Mouse (Mus musculus): ENCODE measurements around the gene Gns.
"Not testable (repeated sequence)": the region's sequence is repeated elsewhere in the genome, so short reads cannot be mapped to it uniquely, and the experiment has no call there.

The Gns gene

DNA sequence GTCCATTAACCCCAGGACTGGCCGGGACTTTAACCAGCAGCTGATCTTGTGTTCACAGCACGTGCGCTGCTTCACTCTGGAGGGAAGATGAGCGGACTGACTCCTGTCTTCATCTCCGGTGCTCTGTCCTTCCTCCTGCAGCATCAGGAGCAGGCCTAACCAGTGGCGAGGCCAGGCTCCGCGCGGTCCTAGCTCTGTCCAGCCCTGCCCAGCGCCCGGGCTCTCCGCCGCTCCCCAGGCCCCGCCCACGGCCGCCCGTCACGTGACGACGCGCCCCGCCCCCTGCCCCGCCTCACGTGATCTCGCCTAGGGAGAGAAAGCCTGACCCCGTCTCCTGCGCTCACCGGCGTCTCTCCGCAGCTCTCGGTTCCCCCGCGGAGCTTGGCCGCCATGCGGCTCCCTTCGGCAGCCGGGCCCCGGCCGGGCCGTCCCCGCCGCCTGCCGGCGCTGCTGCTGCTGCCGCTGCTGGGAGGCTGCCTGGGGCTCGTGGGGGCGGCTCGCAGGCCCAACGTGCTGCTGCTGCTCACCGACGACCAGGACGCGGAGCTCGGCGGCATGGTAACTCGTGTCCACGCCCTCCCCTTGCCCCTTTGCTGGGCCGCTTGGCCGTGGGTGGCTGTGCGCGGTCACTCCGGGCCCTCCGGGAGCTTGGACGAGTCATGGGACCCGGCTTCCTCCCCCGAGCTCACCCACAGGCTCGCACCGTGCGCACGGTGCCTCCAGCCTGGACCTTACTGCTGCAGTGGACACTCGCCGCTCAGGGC lies at the start of gene Gns:
TSS of gene Gns (plus strand) at position 290 of the 764 bp plus-strand sequence.
- DNase-seq = peak; percentile 95 to 96

DNA sequence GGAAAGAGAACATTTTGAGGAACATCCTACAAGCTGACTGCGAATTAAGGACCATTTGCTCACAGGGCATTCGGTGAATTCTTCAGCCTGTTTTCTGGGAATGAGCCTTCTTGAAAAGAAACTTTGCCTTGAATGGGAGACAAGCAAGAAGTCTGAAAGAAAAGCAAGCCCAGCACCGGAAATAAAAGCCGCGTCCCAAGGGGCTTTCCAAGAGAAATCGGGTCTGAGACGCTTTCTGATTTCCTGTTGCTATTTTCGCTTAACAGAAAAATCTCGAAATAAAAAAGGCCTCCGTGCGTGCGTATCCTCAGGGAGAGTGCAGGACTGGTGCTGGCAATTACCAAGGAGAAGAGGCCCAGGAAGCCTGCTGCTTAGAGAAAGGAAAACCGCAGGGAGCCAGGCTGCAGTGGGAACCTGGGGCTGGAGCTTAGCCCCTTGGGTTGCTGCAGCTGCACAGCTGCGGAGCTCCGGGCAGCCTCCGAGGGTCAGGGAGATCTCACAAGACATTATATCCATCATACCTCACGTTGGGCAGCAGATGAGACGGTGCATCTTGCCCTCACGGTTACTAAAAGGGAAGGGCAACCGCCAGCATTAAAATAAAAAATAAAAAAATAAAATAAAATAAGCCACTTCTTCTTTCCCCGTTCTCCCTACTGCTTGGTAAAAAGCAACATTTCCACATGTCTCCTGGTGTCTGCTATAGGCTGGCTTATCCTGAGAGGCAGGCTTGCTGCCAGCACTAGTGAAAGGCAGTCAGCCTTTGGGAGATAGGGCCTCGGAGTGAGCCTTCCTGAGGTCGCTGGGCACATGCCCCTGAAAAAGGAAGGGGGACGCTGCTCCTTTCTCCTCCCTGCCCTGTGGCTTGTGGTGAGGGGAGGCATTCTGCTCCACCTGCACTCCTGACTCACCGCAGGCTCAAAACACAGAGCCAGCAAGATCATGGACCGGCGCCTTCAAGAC lies 49.3 kb upstream of the Gns start:
- DNase-seq = peak; percentile 23 to 51

DNA sequence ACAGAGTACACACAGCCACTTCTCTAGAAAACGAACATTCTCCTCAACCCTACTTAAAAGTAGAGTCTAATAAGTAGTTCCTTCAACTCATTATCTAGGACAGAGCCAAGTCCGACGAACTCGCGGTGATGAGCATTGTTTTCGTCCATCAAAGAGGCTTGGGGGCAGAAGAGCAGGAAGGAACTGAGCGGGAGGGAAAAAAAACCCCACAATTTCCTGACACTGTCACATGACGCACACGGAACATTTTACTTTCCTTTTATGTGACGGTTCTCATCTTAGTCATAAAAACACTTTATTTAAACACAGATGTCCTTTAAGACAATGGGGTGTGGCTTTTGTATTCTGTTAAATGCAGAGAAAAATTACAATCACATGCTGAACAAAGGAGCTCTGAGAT lies 48.5 kb upstream of the Gns start:
- DNase-seq = no peak

DNA sequence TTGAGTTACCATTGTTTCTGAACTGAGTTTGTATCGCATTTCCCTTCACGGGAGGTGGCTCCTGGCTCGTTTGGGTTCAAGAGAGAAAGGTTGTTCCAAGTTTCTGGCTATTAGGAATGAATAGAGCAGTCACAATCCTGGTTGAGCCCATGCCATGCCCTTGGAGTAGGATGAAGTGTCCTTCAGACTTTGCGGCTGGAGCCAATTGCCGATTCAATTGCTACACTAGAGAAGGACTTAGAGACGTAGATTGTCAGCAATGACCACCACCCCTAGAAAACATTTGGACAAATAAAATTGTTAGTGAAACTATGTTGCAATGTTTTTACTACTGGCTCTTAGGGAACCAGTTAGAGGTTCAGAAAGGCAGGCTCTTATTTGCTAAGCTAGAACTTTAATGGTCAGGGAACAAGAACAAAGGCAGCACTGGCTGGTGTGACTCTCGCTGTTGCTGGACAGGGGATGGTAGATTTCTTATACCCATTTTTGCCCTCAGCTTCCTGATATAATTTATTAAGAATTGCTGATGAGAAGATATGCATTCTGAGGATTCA lies 46.4 kb upstream of the Gns start:
- no peak for DNase-seq

DNA sequence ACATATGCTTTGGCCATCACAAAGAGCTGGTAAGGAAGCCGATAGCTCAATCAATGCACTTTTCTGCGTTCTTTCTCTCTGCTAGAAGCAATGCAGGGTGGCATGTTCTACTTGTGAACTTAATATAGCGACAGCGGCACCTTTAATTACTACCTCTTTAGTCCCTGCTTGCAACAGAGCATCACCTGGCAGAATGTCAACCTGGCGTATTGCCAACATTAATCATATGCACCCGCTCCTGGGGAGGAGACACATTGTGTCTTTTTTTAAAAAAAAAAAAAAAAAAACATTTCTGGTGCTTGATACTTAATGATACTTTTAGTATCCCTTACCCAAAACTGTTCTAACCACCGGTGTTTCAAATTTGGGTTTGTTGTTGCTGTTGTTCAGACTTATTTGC lies 41.4 kb upstream of the Gns start:
- peak; percentile 20 for DNase-seq

DNA sequence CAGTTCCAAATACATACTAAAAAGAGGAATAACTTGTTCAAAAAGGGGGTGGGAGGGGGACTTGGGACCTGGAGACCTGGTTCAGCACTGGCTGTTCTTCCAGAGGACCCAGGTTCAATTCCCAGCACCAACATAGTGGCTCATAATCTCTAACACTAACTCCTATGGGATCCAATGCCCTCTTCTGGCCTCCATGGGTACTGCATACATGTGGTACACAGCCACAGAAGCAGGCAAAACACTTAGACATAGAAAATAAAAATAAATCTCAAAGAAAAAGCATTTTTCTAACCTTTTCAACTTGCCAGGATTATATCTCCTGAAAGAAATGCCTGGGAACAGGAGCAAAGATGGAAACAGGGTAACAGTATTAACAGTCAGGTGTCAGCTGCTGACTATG lies 38.7 kb upstream of the Gns start:
- DNase-seq = no peak

DNA sequence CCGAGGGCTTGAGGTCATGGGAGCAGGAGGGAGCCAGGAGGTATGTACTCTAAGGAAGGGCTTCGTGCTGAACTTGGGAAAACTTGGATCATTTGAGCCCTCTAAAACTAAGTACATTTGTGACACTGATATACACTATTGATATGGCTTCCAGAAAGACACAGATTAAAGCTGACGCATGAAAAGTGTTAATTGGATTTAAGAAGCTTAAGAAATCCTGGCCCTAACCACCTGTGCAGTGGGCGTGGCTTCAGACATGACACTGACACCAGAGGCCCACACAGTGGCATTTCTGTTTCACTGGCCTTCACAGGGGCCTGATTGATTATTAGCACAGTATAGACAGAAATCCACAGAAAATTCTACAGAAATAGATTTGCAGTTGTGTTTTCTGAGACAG lies 35.3 kb upstream of the Gns start:
- DNase-seq = no peak

DNA sequence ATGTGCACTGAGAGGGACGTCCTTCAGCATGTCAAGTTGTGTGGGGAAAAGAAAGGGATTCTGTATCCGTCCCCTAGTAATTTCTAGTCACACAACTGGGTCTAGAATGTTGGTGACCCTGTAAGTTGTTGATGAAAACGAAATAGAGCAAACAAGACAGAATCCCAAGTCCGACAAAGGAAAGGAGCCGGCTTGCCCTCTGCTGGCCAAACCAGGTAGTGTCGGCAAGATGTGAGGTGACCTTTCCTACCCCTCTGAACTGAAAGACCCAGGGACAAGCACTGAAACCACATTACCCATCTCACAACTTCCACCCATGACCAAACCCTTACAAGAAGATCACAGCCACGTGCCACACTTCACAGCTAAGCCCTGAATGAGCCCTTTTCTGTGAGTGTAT lies 34.0 kb upstream of the Gns start:
- DNase-seq = peak; percentile 84

DNA sequence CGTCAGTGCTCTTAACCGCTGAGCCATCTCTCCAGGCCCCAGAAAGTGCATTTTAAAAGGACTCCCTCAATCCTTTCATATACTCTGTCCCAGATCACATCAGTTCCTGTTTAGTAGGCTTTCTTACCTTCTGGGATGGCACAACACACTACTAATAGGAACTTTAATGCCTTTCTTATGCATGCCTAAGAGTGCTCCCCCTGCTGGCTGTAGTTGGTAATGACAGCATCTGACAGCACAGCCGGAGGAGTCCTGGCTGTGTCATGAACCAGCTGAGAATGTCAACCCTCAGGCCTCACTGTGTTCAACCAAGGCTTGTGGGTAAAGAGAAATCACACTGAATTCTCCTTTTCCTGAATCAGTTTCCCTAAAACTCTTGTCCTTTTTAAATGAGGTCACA lies 30.3 kb upstream of the Gns start:
- DNase-seq = peak; percentile 74 to 78

DNA sequence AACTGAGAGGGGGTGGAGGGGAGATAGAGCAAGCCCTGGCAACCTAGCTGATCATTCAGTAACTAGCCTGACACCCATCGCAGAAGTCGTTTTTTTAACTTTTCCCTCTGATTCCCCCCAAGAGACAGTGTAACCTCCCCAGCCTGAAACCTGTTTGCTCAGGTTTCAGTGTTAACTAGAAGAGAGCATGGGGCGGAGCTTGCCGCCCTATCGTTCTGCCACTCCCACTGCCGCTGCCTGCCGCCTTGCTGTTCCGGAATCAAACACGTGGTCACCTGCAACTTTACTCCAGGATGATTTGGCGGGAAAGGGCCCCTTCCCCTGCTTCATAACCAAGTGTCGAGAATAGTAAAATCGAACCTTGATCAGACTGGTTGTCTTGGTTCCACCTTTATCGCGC lies 28.4 kb upstream of the Gns start:
- not testable (repeated sequence) for DNase-seq

DNA sequence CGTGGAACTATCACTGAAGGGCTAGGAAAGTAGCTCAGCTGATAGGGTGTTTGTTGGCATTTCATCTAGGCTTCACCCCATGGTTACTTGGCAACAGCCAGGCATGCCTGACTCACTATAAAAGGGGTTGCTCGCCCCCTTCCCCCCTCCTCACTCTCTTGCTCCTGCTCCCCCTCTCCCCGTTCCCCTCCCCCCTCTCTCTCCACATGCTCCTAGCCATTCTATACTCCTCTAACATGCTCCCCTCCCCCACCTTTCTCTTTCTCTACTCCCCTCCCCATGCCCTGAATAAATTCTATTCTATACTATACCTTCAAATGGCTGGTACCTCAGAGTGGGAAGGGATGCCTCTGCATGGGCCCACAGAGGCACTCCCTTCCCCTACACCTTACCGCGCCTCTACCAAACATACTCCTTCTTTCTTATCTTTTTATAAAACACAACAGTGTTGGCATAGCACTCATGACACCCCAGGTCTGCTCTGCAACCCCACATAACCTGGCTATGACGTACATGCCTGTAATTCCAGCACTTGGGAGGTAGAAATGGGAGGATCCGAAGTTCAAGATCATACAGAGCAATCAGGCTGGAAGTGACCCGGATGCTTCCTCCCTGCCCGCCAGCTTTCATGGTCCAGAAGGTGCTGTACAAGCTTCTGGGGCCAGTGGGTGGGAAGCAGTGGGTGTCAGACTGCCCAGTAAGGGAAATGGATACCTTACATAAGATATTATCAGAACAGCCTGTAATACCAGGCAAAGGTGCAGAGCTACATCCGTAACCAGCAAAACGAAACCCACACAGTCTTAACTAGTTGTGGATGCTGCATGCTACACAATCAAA lies 23.9 kb upstream of the Gns start:
- no peak for DNase-seq

DNA sequence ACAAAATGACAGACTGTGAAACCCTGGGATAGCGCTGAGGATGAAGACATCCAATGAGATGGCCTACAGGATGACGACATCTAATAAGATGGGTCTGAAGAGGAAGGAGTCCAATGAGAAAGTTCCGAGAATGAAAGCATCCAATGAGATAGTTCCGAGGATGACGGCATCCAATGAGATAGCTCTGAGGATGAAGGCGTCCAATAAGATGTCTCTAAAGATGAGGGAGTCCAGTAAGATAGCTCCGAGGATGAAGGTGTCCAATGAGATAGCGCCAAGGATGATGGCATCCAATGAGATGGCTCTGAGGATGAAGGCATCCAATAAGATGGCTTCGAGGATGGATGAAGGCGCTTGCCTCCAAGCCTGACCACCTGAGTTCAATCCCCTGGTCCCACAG lies 22.6 kb upstream of the Gns start:
- no peak for DNase-seq

DNA sequence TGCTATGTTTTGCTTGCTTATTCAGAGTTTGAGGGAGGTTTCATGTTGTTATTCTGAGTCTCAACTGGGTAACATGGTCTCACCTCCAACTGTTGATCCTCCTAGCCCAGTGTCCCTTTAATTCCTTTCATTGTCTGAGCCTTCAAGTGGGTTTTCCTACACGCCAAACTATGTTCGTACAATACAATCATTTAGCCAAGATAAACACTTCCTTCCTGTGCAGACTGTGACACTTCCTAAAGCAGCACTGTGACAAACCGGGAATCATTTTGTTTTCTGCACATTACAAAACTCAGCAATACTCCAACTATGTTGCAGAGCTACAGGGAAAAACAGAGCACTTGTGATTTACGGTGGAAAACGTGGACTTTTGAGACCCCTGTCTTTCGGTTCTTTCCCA lies 21.0 kb upstream of the Gns start:
- DNase-seq = no peak

DNA sequence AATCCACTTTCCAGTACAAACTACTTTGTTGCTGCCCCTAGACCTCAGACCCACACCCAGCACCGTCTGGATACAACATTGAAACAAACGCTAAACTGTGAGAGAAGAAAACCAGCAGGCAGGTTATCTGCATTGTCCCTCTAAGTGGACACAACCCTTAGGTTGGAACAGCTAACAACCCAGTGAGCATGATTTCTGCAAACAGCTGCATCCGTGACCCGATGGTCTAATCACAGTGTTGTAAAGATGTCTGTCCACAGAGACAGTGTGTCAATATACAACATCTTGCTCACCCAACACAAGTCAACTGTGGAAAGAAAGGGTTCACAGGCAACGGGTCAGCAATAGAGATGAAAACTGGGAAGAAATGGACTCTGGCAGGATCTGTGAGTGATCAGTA lies 15.6 kb upstream of the Gns start:
- DNase-seq = no peak

DNA sequence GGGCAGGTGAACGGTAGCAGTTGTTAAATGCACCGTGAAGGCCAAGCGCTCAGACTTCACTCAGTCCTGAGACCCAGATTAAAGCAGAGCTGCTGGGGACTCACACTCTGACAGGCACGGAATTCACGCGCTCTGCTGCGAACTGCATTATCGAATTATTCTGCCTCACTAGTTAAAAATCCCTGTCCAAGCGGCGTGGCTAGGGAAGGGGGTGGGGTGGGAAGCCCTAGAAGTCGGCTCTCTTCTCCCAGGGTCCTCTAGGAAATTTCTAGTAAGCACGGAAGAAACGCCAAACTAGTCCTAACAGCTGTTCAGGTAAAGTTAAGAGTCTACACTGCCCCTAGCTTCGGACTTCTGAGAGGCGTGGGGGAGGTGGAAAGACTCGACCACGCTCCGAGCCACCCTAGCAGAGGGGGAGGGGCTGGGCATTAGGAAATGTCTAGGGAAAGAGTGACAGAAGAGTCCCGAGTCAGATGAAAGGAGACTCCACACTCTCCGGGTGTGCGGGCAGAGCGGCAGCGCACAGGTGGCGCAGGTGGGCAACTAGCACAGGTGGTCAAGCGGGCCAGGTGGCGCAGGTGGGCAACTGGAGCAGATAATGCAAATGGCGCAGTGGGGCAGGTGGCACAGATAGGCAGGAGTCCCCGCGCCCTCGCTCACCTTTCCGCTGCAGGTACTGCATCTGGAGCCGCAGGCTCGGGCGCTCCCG lies 14.4 kb upstream of the Gns start:
- DNase-seq = peak; percentile 41 to 63

DNA sequence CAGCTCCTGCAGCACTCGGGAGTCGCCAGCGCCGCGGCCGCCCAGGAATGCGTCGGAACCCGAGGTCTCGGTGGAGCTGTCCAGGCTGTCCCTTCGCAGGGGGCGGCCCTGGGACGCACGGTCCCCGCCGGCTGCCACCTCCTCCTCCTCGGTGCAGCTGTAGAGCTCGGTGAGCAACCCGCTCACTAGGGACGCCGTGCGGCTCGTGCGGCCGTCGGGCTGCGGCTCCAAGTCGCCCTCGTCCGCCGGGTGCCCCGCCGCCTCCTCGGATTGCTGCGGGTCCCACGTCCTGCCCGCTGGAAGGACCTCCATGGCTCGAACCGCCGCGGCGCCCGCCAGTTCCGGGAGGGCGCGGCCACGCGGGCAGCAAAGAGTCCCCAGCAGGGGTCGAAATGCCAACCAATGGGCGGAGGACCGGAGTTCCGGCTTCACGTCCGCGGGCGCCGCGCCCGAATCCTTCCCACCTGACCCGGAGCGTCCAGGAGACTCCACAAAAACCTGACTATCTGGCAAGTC lies 13.8 kb upstream of the Gns start, which contains the start of gene Tbc1d30:
TSS of gene Tbc1d30 (minus strand) at position 213 of the 516 bp plus-strand sequence.
- DNase-seq = peak; percentile 61 to 76

DNA sequence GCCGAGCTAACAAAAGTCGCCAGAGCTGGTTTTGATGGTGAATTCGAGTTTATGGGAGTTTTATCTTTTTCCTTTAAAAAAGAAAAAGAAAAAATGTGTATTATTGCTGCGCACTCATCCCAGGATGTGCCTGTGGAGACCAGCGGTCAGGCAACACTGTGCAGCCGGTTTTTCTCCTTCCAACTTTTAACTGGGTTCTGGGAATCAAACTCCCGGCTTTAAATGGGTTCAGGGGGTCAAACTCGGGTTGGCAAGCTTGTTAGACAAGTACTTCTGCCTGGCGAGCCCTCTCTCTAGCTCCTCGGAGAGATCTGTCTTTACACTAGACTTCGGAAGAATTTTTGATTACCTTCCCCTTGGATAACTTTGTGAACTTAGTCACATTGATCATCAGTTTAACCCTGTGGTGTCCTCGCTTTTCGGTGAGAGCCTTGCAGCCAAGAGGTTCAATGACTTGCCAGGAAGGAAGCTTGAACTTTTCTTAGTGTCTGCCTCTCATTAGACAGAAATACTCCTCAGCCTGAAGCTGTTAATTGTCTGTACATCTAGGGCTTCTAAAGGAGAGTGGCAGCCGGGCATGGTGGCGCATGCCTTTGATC lies 13.1 kb upstream of the Gns start:
- DNase-seq = peak in 1 of 2 experiments; percentile 16

DNA sequence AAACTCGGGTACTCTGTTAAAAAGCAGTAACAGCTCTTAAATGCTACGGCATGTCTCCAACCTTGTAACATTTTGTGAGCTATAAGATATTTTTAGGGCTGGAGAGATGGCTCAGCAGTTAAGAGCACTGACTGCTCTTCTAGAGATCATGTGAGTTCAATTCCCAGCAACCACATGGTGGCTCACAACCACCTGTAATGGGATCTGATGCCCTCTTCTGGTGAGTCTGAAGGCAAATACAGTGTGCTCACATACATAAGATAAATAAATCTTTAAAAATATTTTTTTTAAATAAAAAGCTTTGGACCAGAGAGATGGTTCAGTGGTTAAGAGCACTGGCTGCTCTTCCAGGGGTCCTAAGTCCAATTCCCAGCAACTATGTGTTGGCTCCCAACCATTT lies 4.5 kb upstream of the Gns start:
- no peak for DNase-seq

DNA sequence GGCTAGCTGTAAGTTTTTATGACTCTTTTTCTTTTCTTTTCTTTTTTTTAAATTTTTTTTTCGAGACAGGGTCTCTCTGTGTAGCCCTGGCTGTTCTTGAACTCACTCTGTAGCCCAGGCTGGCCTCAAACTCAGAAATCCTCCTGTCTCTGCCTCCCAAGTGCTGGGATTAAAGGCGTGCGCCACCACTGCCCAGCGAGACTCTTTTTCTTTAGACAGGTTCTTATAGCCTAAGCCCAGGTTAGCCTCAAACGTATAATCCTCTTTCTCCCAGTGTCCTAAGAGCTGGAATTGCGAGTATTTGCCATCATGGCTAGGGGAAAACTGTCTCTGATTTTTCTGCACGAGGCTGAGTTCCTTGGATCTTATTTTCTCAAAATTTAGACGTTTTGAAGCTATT lies 1.7 kb upstream of the Gns start:
- no peak for DNase-seq

DNA sequence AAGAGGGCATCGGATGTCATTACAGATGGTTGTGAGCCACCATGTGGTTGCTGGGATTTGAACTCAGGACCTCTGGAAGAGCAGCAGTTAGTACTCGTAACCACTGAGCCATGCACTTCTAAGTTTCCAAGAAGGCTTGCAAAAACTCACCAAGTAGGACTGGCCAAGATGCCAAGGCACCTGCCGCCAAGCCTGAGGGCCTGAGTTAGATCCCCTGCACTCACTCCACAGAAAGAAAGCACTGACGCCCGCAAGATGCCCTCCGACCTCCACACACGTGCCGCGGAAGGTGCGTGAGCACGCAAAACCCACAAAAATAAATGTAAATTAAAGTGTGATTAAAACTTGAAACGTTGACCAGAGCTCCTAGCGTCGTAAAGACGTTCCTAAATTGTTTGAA lies 584 bp upstream of the Gns start:
- DNase-seq = no peak

DNA sequence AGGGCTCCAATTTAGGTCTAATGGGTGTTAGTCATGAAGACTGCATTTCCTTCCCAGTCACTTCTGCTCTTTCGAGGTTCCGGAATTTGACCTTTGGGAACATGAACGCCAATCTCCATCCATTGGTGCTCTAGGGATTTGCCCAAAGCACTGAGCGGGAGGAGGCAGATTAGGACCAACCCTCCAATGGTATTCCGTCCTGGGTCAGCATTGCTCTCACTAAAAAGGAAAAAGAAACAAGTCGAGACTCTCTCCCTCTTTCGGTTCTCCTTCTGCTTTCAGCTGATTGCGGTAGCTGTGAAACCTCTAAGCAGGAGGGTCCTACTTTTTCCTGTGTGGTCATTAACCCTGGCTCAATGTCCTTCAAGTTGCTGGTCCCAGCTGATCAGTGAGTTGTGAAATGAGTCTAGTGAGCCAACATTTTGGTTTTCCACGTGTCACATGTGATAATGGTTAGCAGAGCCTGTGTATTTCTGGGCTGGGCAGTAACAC lies 937 bp downstream of the Gns start:
- DNase-seq = peak in 1 of 2 experiments; percentile 42
